Mouse (Mus musculus): ENCODE results near the gene Prrg4. TPM values are rescaled to one million over a fixed set of nuclear protein-coding genes. Genes with fewer than 3 reads are reported as not detected.

Gene Prrg4
- polyA plus RNA-seq, 1 experiment from 2014 or later = 3.9 TPM

- no peaks in the 10 kb centered on the region for H3K9me3 ChIP-seq (ENCODE audit: low read depth, low read length)
- H3K27me3 ChIP-seq (ENCODE audit: insufficient read depth, low read length) = peaks cover 14% of the 10 kb centered on the region; the same call in 1 of the 2 replicates
- 89% methylated on average over 7 of the region's 7 CpGs for WGBS
- no peak overlapping the region for H3K27ac ChIP-seq (ENCODE audit: low read depth)
- H3K4me3 ChIP-seq (ENCODE audit: low read depth, low read length) = no peak overlapping the region
- no peak for ATAC-seq (ENCODE audit: insufficient read depth)
- H3K4me2 ChIP-seq = no peak overlapping the region
- DNase-seq = no peak
- H3K9ac ChIP-seq = no peak overlapping the region
- TF ChIP-seq CTCF (IDR thresholded peaks at IDR 0.05; ENCODE audit: low read depth) = no peak
- no peaks in the 10 kb centered on the region for H3K4me1 ChIP-seq (ENCODE audit: insufficient read depth)
- no peaks in the 10 kb centered on the region for H3K36me3 ChIP-seq (ENCODE audit: insufficient read depth)
These were observed 2.9 kb upstream of the Prrg4 start for GRCm38 (mm10) chr2:104852546-104852945.

GRCm38 (mm10) chr2:104851686-104852085 is 2.0 kb upstream of the Prrg4 start:
- no peak overlapping the region for H3K4me3 ChIP-seq (ENCODE audit: low read depth, low read length)
- TF ChIP-seq CTCF (IDR thresholded peaks at IDR 0.05; ENCODE audit: low read depth) = no peak
- H3K9ac ChIP-seq = no peak overlapping the region
- no peaks in the 10 kb centered on the region for H3K4me1 ChIP-seq (ENCODE audit: insufficient read depth)
- H3K27me3 ChIP-seq (ENCODE audit: insufficient read depth, low read length) = peaks cover 14% of the 10 kb centered on the region; the same call in 1 of the 2 replicates
- 25% methylated on average over 5 of the region's 5 CpGs for WGBS
- no peak overlapping the region for H3K27ac ChIP-seq (ENCODE audit: low read depth)
- DNase-seq (peak; percentile 53), ATAC-seq (ENCODE audit: insufficient read depth) (0 out of 2 replicates have a peak, but pooled peaks have one; percentile 12)
- no peak overlapping the region for H3K4me2 ChIP-seq
- H3K9me3 ChIP-seq (ENCODE audit: low read depth, low read length) = no peaks in the 10 kb centered on the region
- no peaks in the 10 kb centered on the region for H3K36me3 ChIP-seq (ENCODE audit: insufficient read depth)

- Histone ChIP-seq H3K9me3 (ENCODE audit: low read depth, low read length) (no peaks in the 10 kb centered on the region), H3K4me3 (ENCODE audit: low read depth, low read length) (peak overlapping the region; percentile 53), H3K4me1 (ENCODE audit: insufficient read depth) (no peaks in the 10 kb centered on the region), H3K27me3 (ENCODE audit: insufficient read depth, low read length) (peaks cover 14% of the 10 kb centered on the region; the same call in 1 of the 2 replicates), H3K4me2 (peak overlapping the region; percentile 92), H3K36me3 (ENCODE audit: insufficient read depth) (no peaks in the 10 kb centered on the region), H3K27ac (ENCODE audit: low read depth) (no peak overlapping the region), H3K9ac (no peak overlapping the region)
- ATAC-seq (ENCODE audit: insufficient read depth) (no peak), DNase-seq (peak; percentile 15)
- WGBS = 64% methylated on average over 3 of the region's 3 CpGs
- no peak for TF ChIP-seq CTCF (IDR thresholded peaks at IDR 0.05; ENCODE audit: low read depth)
These were observed 299 bp upstream of the Prrg4 start for GRCm38 (mm10) chr2:104849991-104850359.

GRCm38 (mm10) chr2:104848235-104849161 is 1.2 kb downstream of the Prrg4 start:
- Histone ChIP-seq H3K27ac (ENCODE audit: low read depth) (no peak overlapping the region), H3K4me2 (peak overlapping the region; percentile 92), H3K4me3 (ENCODE audit: low read depth, low read length) (peak overlapping the region; percentile 53), H3K4me1 (ENCODE audit: insufficient read depth) (no peaks in the 10 kb centered on the region), H3K9ac (peak overlapping the region; percentile 50), H3K27me3 (ENCODE audit: insufficient read depth, low read length) (peaks cover 14% of the 10 kb centered on the region; the same call in 1 of the 2 replicates), H3K9me3 (ENCODE audit: low read depth, low read length) (no peaks in the 10 kb centered on the region), H3K36me3 (ENCODE audit: insufficient read depth) (no peaks in the 10 kb centered on the region)
- DNase-seq (peak; percentile 17), ATAC-seq (ENCODE audit: insufficient read depth) (no peak)
- WGBS = 21% methylated on average over 16 of the region's 16 CpGs
- no peak for TF ChIP-seq CTCF (IDR thresholded peaks at IDR 0.05; ENCODE audit: low read depth)

GRCm38 (mm10) chr2:104847645-104848044 is 2.0 kb downstream of the Prrg4 start:
- H3K4me2 ChIP-seq = no peak overlapping the region
- 38% methylated on average over 2 of the region's 2 CpGs for WGBS
- TF ChIP-seq CTCF (IDR thresholded peaks at IDR 0.05; ENCODE audit: low read depth) = peak; percentile 51
- no peak overlapping the region for H3K27ac ChIP-seq (ENCODE audit: low read depth)
- no peaks in the 10 kb centered on the region for H3K4me1 ChIP-seq (ENCODE audit: insufficient read depth)
- H3K36me3 ChIP-seq (ENCODE audit: insufficient read depth) = no peaks in the 10 kb centered on the region
- no peaks in the 10 kb centered on the region for H3K9me3 ChIP-seq (ENCODE audit: low read depth, low read length)
- DNase-seq (peak; percentile 67), ATAC-seq (ENCODE audit: insufficient read depth) (no peak)
- H3K9ac ChIP-seq = no peak overlapping the region
- H3K27me3 ChIP-seq (ENCODE audit: insufficient read depth, low read length) = peaks cover 14% of the 10 kb centered on the region; the same call in 1 of the 2 replicates
- no peak overlapping the region for H3K4me3 ChIP-seq (ENCODE audit: low read depth, low read length)

GRCm38 (mm10) chr2:104846638-104847414 is 2.9 kb downstream of the Prrg4 start:
- Histone ChIP-seq H3K9ac (no peak overlapping the region), H3K4me1 (ENCODE audit: insufficient read depth) (no peaks in the 10 kb centered on the region), H3K36me3 (ENCODE audit: insufficient read depth) (no peaks in the 10 kb centered on the region), H3K27ac (ENCODE audit: low read depth) (no peak overlapping the region), H3K27me3 (ENCODE audit: insufficient read depth, low read length) (peaks cover 14% of the 10 kb centered on the region; the same call in 1 of the 2 replicates), H3K9me3 (ENCODE audit: low read depth, low read length) (no peaks in the 10 kb centered on the region), H3K4me3 (ENCODE audit: low read depth, low read length) (no peak overlapping the region), H3K4me2 (no peak overlapping the region)
- 43% methylated on average over 4 of the region's 4 CpGs for WGBS
- DNase-seq = no peak
- ATAC-seq (ENCODE audit: insufficient read depth) = no peak
- TF ChIP-seq CTCF (IDR thresholded peaks at IDR 0.05; ENCODE audit: low read depth) = no peak

- no peak for TF ChIP-seq CTCF (IDR thresholded peaks at IDR 0.05; ENCODE audit: low read depth)
- no peak for DNase-seq
- H3K27ac ChIP-seq (ENCODE audit: low read depth) = no peak overlapping the region
- no peak overlapping the region for H3K9ac ChIP-seq
- H3K9me3 ChIP-seq (ENCODE audit: low read depth, low read length) = no peaks in the 10 kb centered on the region
- H3K4me2 ChIP-seq = no peak overlapping the region
- H3K27me3 ChIP-seq (ENCODE audit: insufficient read depth, low read length) = no peaks in the 10 kb centered on the region
- no peaks in the 10 kb centered on the region for H3K36me3 ChIP-seq (ENCODE audit: insufficient read depth)
- no peak for ATAC-seq (ENCODE audit: insufficient read depth)
- H3K4me1 ChIP-seq (ENCODE audit: insufficient read depth) = no peaks in the 10 kb centered on the region
- H3K4me3 ChIP-seq (ENCODE audit: low read depth, low read length) = no peak overlapping the region
These were observed 7.1 kb downstream of the Prrg4 start for GRCm38 (mm10) chr2:104842559-104842958.

Data from lung, embryonic 14.5 days (tissue).